10 mouse cellular contexts compared by ENCODE assay signal in the genomic region with DNA sequence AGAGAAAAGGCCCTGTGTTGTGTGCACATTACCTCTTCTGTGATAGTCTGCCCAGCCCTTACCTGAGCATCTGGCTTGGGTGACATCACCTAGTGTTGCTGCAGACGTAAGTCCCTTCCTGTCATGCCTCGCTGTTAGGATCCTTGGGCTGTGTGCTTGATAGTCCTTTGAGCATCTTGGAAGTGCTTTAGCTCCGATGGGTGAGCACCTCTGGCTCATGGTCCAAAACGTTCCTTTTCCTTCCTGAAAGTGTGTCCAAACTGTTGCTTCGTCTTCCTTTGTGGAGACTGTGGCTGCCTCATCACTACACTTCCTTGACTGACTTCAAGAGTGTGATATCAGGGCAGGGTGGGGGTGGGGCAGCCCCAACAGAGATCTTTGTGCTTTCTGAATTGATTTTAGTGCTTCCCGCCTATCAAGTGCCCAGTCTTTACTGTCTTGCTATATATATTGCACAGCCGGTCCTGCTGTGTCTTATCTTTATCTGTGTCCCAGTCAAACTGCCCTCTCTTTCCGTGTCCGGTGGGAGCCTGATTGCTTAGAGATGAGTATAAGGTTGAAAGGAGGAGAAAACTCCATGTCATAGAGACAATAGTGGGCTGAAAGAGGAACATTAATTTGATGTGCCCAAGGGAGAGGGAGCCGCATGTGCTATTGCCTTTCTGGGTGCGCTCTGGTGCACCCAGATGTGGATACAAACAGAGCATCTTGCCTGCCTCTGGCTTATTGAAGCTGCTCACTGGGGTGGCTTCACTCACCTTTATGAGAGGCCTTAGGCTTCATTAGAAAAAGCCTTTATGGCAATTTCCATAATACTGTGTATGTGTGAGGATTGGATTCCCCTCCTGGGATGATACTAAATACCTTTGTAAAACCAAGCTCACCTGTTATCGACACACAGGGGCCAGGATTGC.
DNase-seq lines count a peak whose midpoint lies in the region; ATAC-seq lines count a peak whose summit lies in the region.
"Had no signal": no experiment of that assay in that cellular context is flagged by ENCODE, and none has a peak within 500 bp of the region (broad histone marks: within the 10 kb centered on the region; RNA-seq: fewer than 3 reads in every experiment).

No protein-coding gene starts in this region.

- H3K36me3 ChIP-seq in heart, embryonic 10.5 days: no peaks in the 10 kb centered on the region
- H3K36me3 ChIP-seq in embryonic facial prominence, embryonic 14.5 days (ENCODE audit: control insufficient read depth, insufficient read depth, low read length): no peaks in the 10 kb centered on the region
- 0 out of 2 replicates have a peak, but pooled peaks cover 7% of the 10 kb centered on the region for H3K36me3 ChIP-seq in liver, embryonic 12.5 days

- peaks cover 18% of the 10 kb centered on the region for H3K4me1 ChIP-seq in heart, embryonic 10.5 days
- no peaks in the 10 kb centered on the region for H3K4me1 ChIP-seq in embryonic facial prominence, embryonic 14.5 days (ENCODE audit: control insufficient read depth, insufficient read depth, low read length)
- peaks cover 71% of the 10 kb centered on the region for H3K4me1 ChIP-seq in liver, embryonic 12.5 days

- no peak overlapping the region for H3K9ac ChIP-seq in embryonic facial prominence, embryonic 14.5 days (ENCODE audit: low read depth, low read length)
- no peak overlapping the region for H3K9ac ChIP-seq in liver, embryonic 12.5 days

- H3K9me3 ChIP-seq in heart, embryonic 10.5 days: no peaks in the 10 kb centered on the region
- H3K9me3 ChIP-seq in embryonic facial prominence, embryonic 14.5 days (ENCODE audit: control insufficient read depth, low read length): no peaks in the 10 kb centered on the region
- no peaks in the 10 kb centered on the region for H3K9me3 ChIP-seq in liver, embryonic 12.5 days (replicated peaks)

- 36% methylated on average over 12 of the region's 12 CpGs for WGBS in heart, embryonic 10.5 days
- 56% methylated on average over 12 of the region's 12 CpGs for WGBS in embryonic facial prominence, embryonic 14.5 days
- WGBS in liver, embryonic 12.5 days (ENCODE audit: insufficient replicate concordance): 30% methylated on average over 12 of the region's 12 CpGs

- peak overlapping the region; percentile 60 for H3K27ac ChIP-seq in heart, embryonic 10.5 days
- H3K27ac ChIP-seq in embryonic facial prominence, embryonic 14.5 days (replicated peaks; ENCODE audit: low read depth, low read length): no peak overlapping the region
- peak overlapping the region; percentile 37; the same call in 1 of the 2 replicates for H3K27ac ChIP-seq in liver, embryonic 12.5 days

- peak; percentile 33; the same call in 1 of the 2 replicates for ATAC-seq in embryonic facial prominence, embryonic 14.5 days (ENCODE audit: low read depth)
- 0 out of 2 replicates have a peak, but pooled peaks have one; percentile 13 for ATAC-seq in liver, embryonic 12.5 days
- no peak for ATAC-seq in megakaryocyte-erythroid progenitor cell, adult 5-6 weeks (replicated peaks; ENCODE audit: low FRiP score, low TSS enrichment, poor library complexity, severe bottlenecking)

- no peaks in the 10 kb centered on the region for H3K27me3 ChIP-seq in heart, embryonic 10.5 days (ENCODE audit: insufficient read depth, poor library complexity, severe bottlenecking)
- H3K27me3 ChIP-seq in embryonic facial prominence, embryonic 14.5 days (replicated peaks; ENCODE audit: control insufficient read depth, insufficient read depth, low read length): no peaks in the 10 kb centered on the region
- H3K27me3 ChIP-seq in liver, embryonic 12.5 days (replicated peaks): no peaks in the 10 kb centered on the region

- H3K4me2 ChIP-seq in embryonic facial prominence, embryonic 14.5 days (ENCODE audit: low read depth, low read length): no peak overlapping the region
- H3K4me2 ChIP-seq in liver, embryonic 12.5 days: no peak overlapping the region; the same call in 1 of the 2 replicates

- H3K4me3 ChIP-seq in heart, embryonic 10.5 days: no peak overlapping the region
- H3K4me3 ChIP-seq in embryonic facial prominence, embryonic 14.5 days (ENCODE audit: low read depth, low read length): no peak overlapping the region
- no peak overlapping the region for H3K4me3 ChIP-seq in liver, embryonic 12.5 days

- DNase-seq in heart, embryonic 10.5 days (ENCODE audit: low spot score): no peak
- DNase-seq in heart, postnatal 4 days: no peak
- peak; percentile 63 for DNase-seq in CD4-positive helper T cell, adult 2 months (ENCODE audit: low read depth, low spot score)
- DNase-seq in embryonic facial prominence, embryonic 14.5 days (ENCODE audit: low spot score): no peak
- no peak for DNase-seq in adrenal gland, postnatal 36 days
- no peak for DNase-seq in heart, adult 18-20 months
- DNase-seq: cerebellum, adult 11 months; gastrocnemius, postnatal 10 days had no signal
